ENCODE assay signal across 8 mouse cellular contexts in the genomic region with DNA sequence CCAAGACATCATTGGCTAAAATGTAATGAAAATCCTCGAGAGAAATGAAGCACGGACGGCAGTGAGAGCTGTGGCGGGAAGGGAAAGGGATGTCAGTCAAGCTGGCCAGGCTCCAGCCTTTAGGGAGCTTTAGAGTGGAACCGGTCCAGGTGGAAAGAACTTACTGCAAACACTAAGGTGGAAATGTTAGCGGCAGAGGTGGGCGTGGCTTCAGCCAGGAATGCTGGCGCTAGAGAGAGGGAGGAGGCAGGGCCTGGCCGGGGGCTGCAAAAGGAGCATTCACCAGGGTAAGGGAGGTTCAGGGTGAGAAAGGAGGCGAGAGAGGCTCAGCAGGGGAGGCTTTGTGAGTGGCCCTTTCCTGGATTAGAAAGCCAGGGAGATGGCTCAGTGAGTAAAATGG. TPM values are rescaled to one million over a fixed set of nuclear protein-coding genes. Genes with fewer than 3 reads are reported as not detected.
DNase-seq lines count a peak whose midpoint lies in the region; ATAC-seq lines count a peak whose summit lies in the region.

No protein-coding gene starts in this region.

- 7% methylated on average over 10 of the region's 10 CpGs for WGBS in midbrain, embryonic 10.5 days
- WGBS in midbrain, embryonic 11.5 days = 2% methylated on average over 10 of the region's 10 CpGs
- WGBS in hindbrain, embryonic 10.5 days = 5% methylated on average over 10 of the region's 10 CpGs
- 5% methylated on average over 10 of the region's 10 CpGs for WGBS in limb, embryonic 12.5 days
- WGBS in midbrain, embryonic 16.5 days = 6% methylated on average over 10 of the region's 10 CpGs

- H3K4me2 ChIP-seq in midbrain, embryonic 11.5 days = no peak overlapping the region
- peak overlapping the region; percentile 39 for H3K4me2 ChIP-seq in limb, embryonic 12.5 days
- H3K4me2 ChIP-seq in midbrain, embryonic 16.5 days (ENCODE audit: low read length) = peak overlapping the region; percentile 32

- no peak overlapping the region; the same call in 1 of the 2 replicates for H3K27ac ChIP-seq in midbrain, embryonic 10.5 days (replicated peaks)
- no peak overlapping the region for H3K27ac ChIP-seq in midbrain, embryonic 11.5 days (ENCODE audit: low read depth, low read length)
- H3K27ac ChIP-seq in hindbrain, embryonic 10.5 days = peak overlapping the region; percentile 57; the same call in 1 of the 2 replicates
- peak overlapping the region; percentile 74 for H3K27ac ChIP-seq in limb, embryonic 12.5 days
- H3K27ac ChIP-seq in midbrain, embryonic 16.5 days (ENCODE audit: low read length) = no peak overlapping the region

- H3K9me3 ChIP-seq in midbrain, embryonic 10.5 days (replicated peaks) = no peaks in the 10 kb centered on the region
- no peaks in the 10 kb centered on the region for H3K9me3 ChIP-seq in midbrain, embryonic 11.5 days (ENCODE audit: control insufficient read depth, low read length)
- no peaks in the 10 kb centered on the region for H3K9me3 ChIP-seq in hindbrain, embryonic 10.5 days
- no peaks in the 10 kb centered on the region for H3K9me3 ChIP-seq in limb, embryonic 12.5 days
- H3K9me3 ChIP-seq in midbrain, embryonic 16.5 days (replicated peaks; ENCODE audit: control insufficient read depth, low read length, poor library complexity, severe bottlenecking) = no peaks in the 10 kb centered on the region

- H3K36me3 ChIP-seq in midbrain, embryonic 10.5 days = no peaks in the 10 kb centered on the region
- no peaks in the 10 kb centered on the region for H3K36me3 ChIP-seq in midbrain, embryonic 11.5 days (ENCODE audit: control insufficient read depth, insufficient read depth, low read length)
- no peaks in the 10 kb centered on the region for H3K36me3 ChIP-seq in hindbrain, embryonic 10.5 days
- no peaks in the 10 kb centered on the region for H3K36me3 ChIP-seq in limb, embryonic 12.5 days
- no peaks in the 10 kb centered on the region for H3K36me3 ChIP-seq in midbrain, embryonic 16.5 days (ENCODE audit: control insufficient read depth, insufficient read depth, low read length)

- no peak overlapping the region for H3K9ac ChIP-seq in midbrain, embryonic 11.5 days (ENCODE audit: low read length)
- H3K9ac ChIP-seq in limb, embryonic 12.5 days (replicated peaks) = 0 out of 2 replicates have a peak overlapping the region, but pooled peaks have one; percentile 23
- peak overlapping the region; percentile 34; the same call in 1 of the 2 replicates for H3K9ac ChIP-seq in midbrain, embryonic 16.5 days (ENCODE audit: low read depth, low read length)

- peaks cover 7% of the 10 kb centered on the region for H3K4me1 ChIP-seq in midbrain, embryonic 10.5 days
- 0 out of 2 replicates have a peak, but pooled peaks cover 2% of the 10 kb centered on the region for H3K4me1 ChIP-seq in midbrain, embryonic 11.5 days (ENCODE audit: control insufficient read depth, insufficient read depth, low read length)
- H3K4me1 ChIP-seq in hindbrain, embryonic 10.5 days (replicated peaks) = peaks cover 9% of the 10 kb centered on the region
- peaks cover 14% of the 10 kb centered on the region for H3K4me1 ChIP-seq in limb, embryonic 12.5 days (replicated peaks)
- peaks cover 4% of the 10 kb centered on the region for H3K4me1 ChIP-seq in midbrain, embryonic 16.5 days (ENCODE audit: control insufficient read depth, insufficient read depth, low read length)

- no peak overlapping the region for H3K4me3 ChIP-seq in midbrain, embryonic 10.5 days
- H3K4me3 ChIP-seq in midbrain, embryonic 11.5 days (ENCODE audit: low read depth, low read length) = no peak overlapping the region
- H3K4me3 ChIP-seq in hindbrain, embryonic 10.5 days = peak overlapping the region; percentile 28; the same call in 1 of the 2 replicates
- no peak overlapping the region; the same call in 1 of the 2 replicates for H3K4me3 ChIP-seq in limb, embryonic 12.5 days (replicated peaks)
- no peak overlapping the region for H3K4me3 ChIP-seq in midbrain, embryonic 16.5 days (ENCODE audit: low read depth, low read length)

- no peak for ATAC-seq in midbrain, embryonic 11.5 days (ENCODE audit: low FRiP score)
- ATAC-seq in limb, embryonic 12.5 days (ENCODE audit: insufficient number of reproducible peaks, insufficient read depth, low FRiP score, low TSS enrichment, low read depth) = peak; percentile 41
- ATAC-seq in midbrain, embryonic 16.5 days = no peak
- ATAC-seq in megakaryocyte-erythroid progenitor cell, adult 5-6 weeks (replicated peaks; ENCODE audit: low FRiP score, low TSS enrichment, poor library complexity, severe bottlenecking) = no peak

- H3K27me3 ChIP-seq in midbrain, embryonic 10.5 days (ENCODE audit: low read depth, poor library complexity, severe bottlenecking) = peaks cover 14% of the 10 kb centered on the region
- H3K27me3 ChIP-seq in midbrain, embryonic 11.5 days (ENCODE audit: control insufficient read depth, insufficient read depth, low read length) = no peaks in the 10 kb centered on the region
- H3K27me3 ChIP-seq in hindbrain, embryonic 10.5 days (ENCODE audit: insufficient read depth, poor library complexity, severe bottlenecking) = 0 out of 2 replicates have a peak, but pooled peaks cover 5% of the 10 kb centered on the region
- no peaks in the 10 kb centered on the region for H3K27me3 ChIP-seq in limb, embryonic 12.5 days
- no peaks in the 10 kb centered on the region; the same call in 1 of the 2 replicates for H3K27me3 ChIP-seq in midbrain, embryonic 16.5 days (ENCODE audit: control insufficient read depth, insufficient read depth, low read depth, low read length)

- DNase-seq in midbrain, embryonic 10.5 days (ENCODE audit: low spot score) = peak; percentile 30
- no peak for DNase-seq in midbrain, embryonic 11.5 days (ENCODE audit: low spot score, missing footprints)
- peak; percentile 25 for DNase-seq in hindbrain, embryonic 10.5 days (ENCODE audit: low spot score)
- DNase-seq in cerebellum, postnatal 36 days = no peak
- DNase-seq in layer of hippocampus, adult 11-12 months (ENCODE audit: low spot score) = no peak

RNA-seq across cellular contexts. Expression of a gene that starts 11.7 kb away (rescaled TPM):
- 141 and 143 TPM in 2 replicates for polyA plus RNA-seq in midbrain, embryonic 10.5 days (2016; fragmentation: Nextera tagmentation; extraction: Ambion mirVana)
- polyA plus RNA-seq in midbrain, embryonic 11.5 days (2014; fragmentation: Nextera tagmentation; extraction: Ambion mirVana) = 120 and 121 TPM in 2 replicates
- 136 and 150 TPM in 2 replicates for polyA plus RNA-seq in hindbrain, embryonic 10.5 days (2016; fragmentation: Nextera tagmentation; extraction: Ambion mirVana)
- 134 and 135 TPM in 2 replicates for polyA plus RNA-seq in limb, embryonic 12.5 days (2016; fragmentation: Nextera tagmentation; extraction: Ambion mirVana)
- polyA plus RNA-seq in midbrain, embryonic 16.5 days (2015; fragmentation: Nextera tagmentation; extraction: Ambion mirVana) = 101 and 104 TPM in 2 replicates
- 66.2 and 78.8 TPM in 2 replicates for total RNA-seq in megakaryocyte-erythroid progenitor cell, adult 5-6 weeks (2014; fragmentation: Nextera tagmentation)
- total RNA-seq in megakaryocyte-erythroid progenitor cell, adult 5-6 weeks (2017) = 23.7 and 43.3 TPM in 2 replicates

RNA-seq across cellular contexts. Expression of a gene that starts 14.3 kb away (rescaled TPM):
- polyA plus RNA-seq in midbrain, embryonic 10.5 days (2016; fragmentation: Nextera tagmentation; extraction: Ambion mirVana) = 19.1 and 22.1 TPM in 2 replicates
- polyA plus RNA-seq in midbrain, embryonic 11.5 days (2014; fragmentation: Nextera tagmentation; extraction: Ambion mirVana) = 18.1 and 20.1 TPM in 2 replicates
- 24.2 and 25.2 TPM in 2 replicates for polyA plus RNA-seq in hindbrain, embryonic 10.5 days (2016; fragmentation: Nextera tagmentation; extraction: Ambion mirVana)
- polyA plus RNA-seq in limb, embryonic 12.5 days (2016; fragmentation: Nextera tagmentation; extraction: Ambion mirVana) = 52.9 and 53.4 TPM in 2 replicates
- polyA plus RNA-seq in midbrain, embryonic 16.5 days (2015; fragmentation: Nextera tagmentation; extraction: Ambion mirVana) = 9.7 and 10.3 TPM in 2 replicates
- total RNA-seq in megakaryocyte-erythroid progenitor cell, adult 5-6 weeks (2014; fragmentation: Nextera tagmentation) = 1.7 and 3.4 TPM in 2 replicates
- total RNA-seq in megakaryocyte-erythroid progenitor cell, adult 5-6 weeks (2017) = 0.46 TPM in 1 of 2 replicates, not detected in the other

RNA-seq across cellular contexts. Expression of a gene that starts 24.9 kb away (rescaled TPM):
- polyA plus RNA-seq in midbrain, embryonic 10.5 days (2016; fragmentation: Nextera tagmentation; extraction: Ambion mirVana) = 4.5 and 4.9 TPM in 2 replicates
- 3.9 and 4.0 TPM in 2 replicates for polyA plus RNA-seq in midbrain, embryonic 11.5 days (2014; fragmentation: Nextera tagmentation; extraction: Ambion mirVana)
- polyA plus RNA-seq in hindbrain, embryonic 10.5 days (2016; fragmentation: Nextera tagmentation; extraction: Ambion mirVana) = 5.1 and 5.8 TPM in 2 replicates
- 8.8 and 8.9 TPM in 2 replicates for polyA plus RNA-seq in limb, embryonic 12.5 days (2016; fragmentation: Nextera tagmentation; extraction: Ambion mirVana)
- polyA plus RNA-seq in midbrain, embryonic 16.5 days (2015; fragmentation: Nextera tagmentation; extraction: Ambion mirVana) = 3.0 and 3.1 TPM in 2 replicates
- 1.9 and 3.4 TPM in 2 replicates for total RNA-seq in megakaryocyte-erythroid progenitor cell, adult 5-6 weeks (2014; fragmentation: Nextera tagmentation)
- 3.6 TPM in 2 replicates for total RNA-seq in megakaryocyte-erythroid progenitor cell, adult 5-6 weeks (2017)

RNA-seq across cellular contexts. Expression of a gene that starts 31.2 kb away (rescaled TPM):
- polyA plus RNA-seq in midbrain, embryonic 10.5 days (2016; fragmentation: Nextera tagmentation; extraction: Ambion mirVana) = 141 and 145 TPM in 2 replicates
- polyA plus RNA-seq in midbrain, embryonic 11.5 days (2014; fragmentation: Nextera tagmentation; extraction: Ambion mirVana) = 67.4 and 73.3 TPM in 2 replicates
- polyA plus RNA-seq in hindbrain, embryonic 10.5 days (2016; fragmentation: Nextera tagmentation; extraction: Ambion mirVana) = 104 and 150 TPM in 2 replicates
- polyA plus RNA-seq in limb, embryonic 12.5 days (2016; fragmentation: Nextera tagmentation; extraction: Ambion mirVana) = 135 and 144 TPM in 2 replicates
- 67.7 and 71.7 TPM in 2 replicates for polyA plus RNA-seq in midbrain, embryonic 16.5 days (2015; fragmentation: Nextera tagmentation; extraction: Ambion mirVana)
- total RNA-seq in megakaryocyte-erythroid progenitor cell, adult 5-6 weeks (2014; fragmentation: Nextera tagmentation) = 163 and 192 TPM in 2 replicates
- total RNA-seq in megakaryocyte-erythroid progenitor cell, adult 5-6 weeks (2017) = 190 and 210 TPM in 2 replicates

RNA-seq across cellular contexts. Expression of a gene that starts 38.3 kb away (rescaled TPM):
- 5.6 and 5.9 TPM in 2 replicates for polyA plus RNA-seq in midbrain, embryonic 10.5 days (2016; fragmentation: Nextera tagmentation; extraction: Ambion mirVana)
- 5.4 and 9.2 TPM in 2 replicates for polyA plus RNA-seq in midbrain, embryonic 11.5 days (2014; fragmentation: Nextera tagmentation; extraction: Ambion mirVana)
- 5.9 and 6.0 TPM in 2 replicates for polyA plus RNA-seq in hindbrain, embryonic 10.5 days (2016; fragmentation: Nextera tagmentation; extraction: Ambion mirVana)
- 1.9 and 2.5 TPM in 2 replicates for polyA plus RNA-seq in limb, embryonic 12.5 days (2016; fragmentation: Nextera tagmentation; extraction: Ambion mirVana)
- polyA plus RNA-seq in midbrain, embryonic 16.5 days (2015; fragmentation: Nextera tagmentation; extraction: Ambion mirVana) = 0.24 TPM in 1 of 2 replicates, not detected in the other
- 34.3 and 38.9 TPM in 2 replicates for total RNA-seq in megakaryocyte-erythroid progenitor cell, adult 5-6 weeks (2014; fragmentation: Nextera tagmentation)
- total RNA-seq in megakaryocyte-erythroid progenitor cell, adult 5-6 weeks (2017) = 16.3 and 40.0 TPM in 2 replicates

Comparison
In these comparisons a context has a peak if more than half of its experiments do, and no peak if none do; other contexts are left out.
1. DNase-seq: peak in midbrain, embryonic 10.5 days (single experiment) and hindbrain, embryonic 10.5 days (single experiment); none in midbrain, embryonic 11.5 days (single experiment), cerebellum, postnatal 36 days (0 of 2) and layer of hippocampus, adult 11-12 months (single experiment).
2. H3K27ac ChIP-seq: peak in hindbrain, embryonic 10.5 days (single experiment) and limb, embryonic 12.5 days (single experiment); none in midbrain, embryonic 10.5 days (single experiment), midbrain, embryonic 11.5 days (single experiment) and midbrain, embryonic 16.5 days (single experiment).